Mouse (Mus musculus) kidney, postnatal 10 days (tissue): ENCODE measurements around the gene B4galt1.
A peak's percentile ranks its signal among the peaks of the same experiment; 100 is the strongest.

Source experiments
- DNase-seq: peaks from one replicate; pipeline ENCODE4 v3.0.0; 2021; ENCODE audit warnings: mixed read lengths

Gene B4galt1

DNA sequence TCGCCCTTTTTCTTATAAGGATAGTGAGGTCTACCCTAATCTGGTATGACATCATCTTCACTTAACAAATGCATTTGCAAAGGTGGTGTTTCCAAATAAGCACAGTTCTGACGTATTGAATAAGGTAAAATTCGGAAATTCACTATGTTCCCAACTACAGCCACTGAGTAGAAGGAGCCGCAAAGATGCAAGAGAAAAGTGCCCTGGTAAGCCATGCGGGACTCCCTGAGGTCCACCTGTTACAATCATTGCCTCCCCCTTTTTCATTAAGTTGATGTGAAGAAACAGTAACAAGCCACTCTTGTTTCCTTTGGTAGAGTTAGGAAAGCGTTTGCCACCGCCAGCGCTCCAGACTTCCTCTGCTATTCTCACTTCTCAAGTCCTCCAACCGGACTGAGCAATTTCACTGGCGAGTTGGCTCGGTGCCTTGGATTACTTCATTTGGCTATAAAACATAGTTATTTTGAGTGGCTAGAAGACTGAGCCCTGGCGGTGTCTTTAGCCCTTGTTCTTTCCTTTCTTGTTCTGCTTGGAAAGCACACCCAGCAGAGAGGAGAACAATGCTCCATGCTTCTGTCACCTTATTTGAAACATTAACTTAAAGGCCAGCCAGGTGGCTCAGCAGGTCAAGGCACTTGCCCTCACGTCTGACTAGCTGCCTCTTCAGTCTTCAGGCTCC lies 14.9 kb upstream of the B4galt1 start:
- peak; percentile 89 for DNase-seq

GRCm38 (mm10) chr4:40864361-40864760 lies 10.6 kb upstream of the B4galt1 start:
- no peak for DNase-seq

DNA sequence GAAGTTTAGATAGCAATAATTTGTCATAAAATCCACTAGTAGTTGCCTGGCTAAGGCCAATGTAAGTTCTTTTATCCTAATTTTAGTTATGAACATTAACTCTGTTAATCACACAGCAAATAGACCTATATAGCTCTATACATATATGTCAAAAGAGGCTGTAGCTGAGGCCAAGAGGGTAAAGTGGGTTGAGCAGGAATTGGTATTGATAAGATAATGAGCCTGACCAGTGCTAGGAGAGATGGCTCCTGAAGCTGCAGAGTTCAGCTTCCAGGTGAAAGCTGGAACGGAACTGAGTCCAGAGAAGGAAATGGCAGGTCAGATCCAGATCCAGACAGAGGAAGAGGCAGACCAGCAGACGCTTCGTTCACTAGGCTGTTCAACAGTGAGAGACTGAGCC lies 9.5 kb upstream of the B4galt1 start:
- no peak for DNase-seq

GRCm38 (mm10) chr4:40861131-40861530 lies 7.3 kb upstream of the B4galt1 start:
- DNase-seq: no peak

DNA sequence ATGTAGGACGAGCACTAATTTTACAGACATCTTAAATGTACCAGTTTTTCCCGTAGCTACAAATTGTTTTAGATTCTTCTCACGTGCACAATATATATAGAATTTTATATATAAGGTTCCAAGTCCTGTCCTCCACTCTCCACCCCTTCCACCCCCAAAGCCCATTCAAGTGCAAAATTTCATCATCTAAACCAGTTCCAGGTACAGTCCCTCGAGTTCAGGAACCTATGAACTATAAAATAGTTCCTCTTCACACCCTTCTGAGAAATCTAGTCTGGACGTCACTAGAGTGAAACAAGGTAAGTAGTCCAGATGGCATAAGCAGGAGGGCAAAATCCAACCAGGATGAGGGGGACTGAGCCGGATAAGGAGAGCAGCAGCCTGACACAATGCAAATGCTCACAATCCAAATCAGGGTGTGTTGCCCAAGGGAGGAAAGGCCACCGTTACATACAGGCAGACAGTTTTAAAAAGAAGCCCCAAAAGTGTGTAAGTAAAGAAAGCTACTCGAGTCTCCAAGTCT lies 4.1 kb upstream of the B4galt1 start:
- DNase-seq: no peak

DNA sequence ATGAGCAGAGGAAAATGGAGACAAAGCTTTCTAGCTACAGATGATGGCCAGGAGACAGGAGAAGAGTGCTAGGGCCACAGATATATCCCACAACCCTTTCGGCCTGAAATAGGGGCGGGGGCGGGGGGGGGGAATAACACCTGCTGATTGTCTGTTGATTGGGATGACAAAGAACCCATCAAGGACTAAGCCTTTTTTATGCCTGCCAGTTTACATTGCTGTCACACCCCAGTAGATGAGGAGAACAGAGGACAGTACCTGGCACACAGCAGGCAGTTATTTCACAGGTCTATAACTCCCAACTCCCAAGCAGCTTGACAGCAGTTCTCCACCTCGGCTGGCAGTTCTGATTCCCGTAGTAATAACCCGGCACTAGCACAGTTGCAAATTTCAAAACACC lies 2.8 kb upstream of the B4galt1 start:
- peak; percentile 4 for DNase-seq

DNA sequence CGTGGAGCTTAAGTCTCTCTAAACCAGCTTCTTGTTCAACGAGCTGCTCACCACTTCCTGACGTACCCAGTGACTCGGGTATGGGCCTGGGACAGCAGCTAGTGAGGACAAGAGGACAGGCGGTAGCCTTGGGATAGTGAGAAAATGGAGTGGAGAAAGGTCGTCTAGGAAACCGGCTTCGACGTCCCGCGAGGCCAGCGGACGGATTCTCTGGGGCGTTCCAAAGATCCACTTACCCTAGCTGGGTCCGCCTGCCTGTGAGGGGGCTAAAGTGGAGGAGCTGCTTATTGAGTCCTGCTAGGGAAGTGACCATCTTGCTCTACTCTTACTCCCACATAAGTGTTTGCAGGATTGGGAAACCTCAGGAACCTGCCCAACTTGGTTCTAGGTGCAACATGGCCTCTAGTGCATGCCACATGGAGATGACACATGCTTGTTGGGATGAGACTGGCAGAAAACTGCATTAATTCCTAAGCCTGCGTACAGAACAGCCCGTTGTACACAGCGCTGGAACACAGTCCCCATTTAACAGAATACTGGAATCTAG lies 655 bp upstream of the B4galt1 start:
- peak; percentile 26 for DNase-seq

DNA sequence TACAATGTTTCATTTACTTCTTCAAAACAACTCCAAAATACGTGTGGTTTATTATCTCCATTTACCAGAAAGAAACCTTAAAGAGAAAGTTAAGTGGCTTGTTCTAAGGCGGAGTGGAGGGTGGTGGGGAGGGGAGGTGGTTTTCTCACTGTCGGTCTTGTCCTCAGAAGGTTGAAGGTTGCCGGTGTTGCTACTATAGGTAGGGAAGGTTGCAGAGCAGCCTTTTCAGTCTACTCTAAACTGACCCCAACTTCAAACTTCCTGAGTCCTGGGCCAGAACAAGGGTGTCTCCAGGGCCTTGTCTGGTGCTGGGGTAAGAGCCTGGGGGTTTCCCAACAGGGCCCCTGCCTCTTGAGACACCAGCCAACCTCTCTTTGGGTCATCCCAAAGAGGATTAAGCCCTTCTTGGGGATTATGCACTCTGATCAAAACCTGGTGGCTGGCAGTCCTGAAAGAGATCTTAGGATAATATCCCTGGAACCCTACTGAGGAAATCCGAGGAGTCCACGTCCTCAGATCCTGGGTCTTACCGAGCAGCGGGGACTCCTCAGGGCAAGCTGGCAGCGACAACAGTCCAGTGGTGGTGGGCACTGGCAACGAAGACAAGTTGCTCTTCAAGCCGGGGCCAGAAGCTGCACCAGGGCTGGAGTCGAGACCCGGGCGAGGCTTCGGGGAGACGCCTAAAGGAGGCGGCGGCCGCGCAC lies 792 bp downstream of the B4galt1 start:
- peak; percentile 33 for DNase-seq

DNA sequence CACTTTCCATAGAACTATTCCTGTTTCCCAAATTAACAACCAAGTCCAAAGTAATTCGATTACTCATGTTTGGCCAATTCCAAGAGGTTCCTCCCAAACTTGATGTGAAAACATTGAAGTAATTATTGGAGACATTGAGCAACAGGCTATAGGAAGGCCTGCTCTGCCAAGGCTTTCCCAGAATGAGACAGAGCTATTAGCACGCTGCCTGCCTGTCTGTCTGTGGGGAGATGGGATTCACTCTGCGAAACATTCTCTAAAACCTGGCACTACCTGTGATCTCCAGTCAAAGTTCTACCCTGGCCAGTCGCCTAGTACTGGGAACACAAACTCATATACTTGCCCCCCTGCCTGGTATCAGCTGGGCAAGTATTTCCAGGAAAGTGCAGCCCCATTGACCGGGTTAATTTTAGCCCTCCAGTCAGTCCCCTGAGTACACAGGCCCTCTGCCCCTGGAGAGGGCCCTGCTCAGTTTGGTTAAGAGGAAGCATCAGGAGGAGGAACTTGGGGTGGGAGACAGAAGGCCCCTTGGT lies 1.5 kb downstream of the B4galt1 start:
- peak; percentile 45 for DNase-seq

DNA sequence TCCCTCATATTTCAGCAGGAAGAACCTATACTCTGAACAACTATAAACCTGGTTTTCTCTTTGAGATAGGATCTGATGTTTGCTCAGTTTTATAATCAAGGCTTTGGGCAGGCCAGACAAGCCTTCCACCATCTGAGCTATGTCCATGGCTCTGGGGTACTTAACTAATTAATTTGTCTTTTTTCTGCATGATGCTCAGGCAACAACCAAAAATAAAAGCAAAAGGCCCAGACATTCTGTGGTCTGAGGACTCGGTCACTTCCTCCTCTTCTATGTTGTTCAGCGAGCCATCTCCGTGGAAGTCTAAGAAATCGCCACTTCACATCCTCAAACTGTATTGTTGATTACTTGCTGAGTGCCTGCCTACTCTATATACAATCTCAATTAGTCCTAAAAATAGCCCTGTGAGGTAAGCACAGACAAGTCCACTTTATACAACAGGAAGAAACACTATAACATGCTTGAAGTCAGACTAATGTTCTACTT lies 2.0 kb downstream of the B4galt1 start:
- DNase-seq: no peak

- no peak for DNase-seq
Observed at GRCm38 (mm10) chr4:40851031-40851762, 2.6 kb downstream of the B4galt1 start.

DNA sequence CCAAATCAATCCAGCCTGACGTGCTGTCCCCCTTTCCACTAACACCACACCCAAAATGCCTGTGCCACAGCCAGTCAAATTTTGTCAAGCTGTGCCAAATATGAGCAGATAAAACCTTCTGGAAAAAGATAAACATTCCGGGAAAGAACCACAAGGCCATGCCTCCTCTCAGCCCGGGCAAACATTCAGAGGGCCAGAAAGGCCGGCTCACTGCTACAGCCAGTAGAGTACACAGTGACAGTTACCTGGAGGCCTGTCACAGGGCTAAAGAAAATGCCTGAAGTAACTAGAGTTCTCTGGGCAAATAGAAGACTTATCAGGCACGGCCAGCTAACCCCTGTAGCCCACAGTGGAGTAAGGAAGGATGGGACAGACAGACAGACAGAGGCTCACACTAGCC lies 3.2 kb downstream of the B4galt1 start:
- peak; percentile 20 for DNase-seq

DNA sequence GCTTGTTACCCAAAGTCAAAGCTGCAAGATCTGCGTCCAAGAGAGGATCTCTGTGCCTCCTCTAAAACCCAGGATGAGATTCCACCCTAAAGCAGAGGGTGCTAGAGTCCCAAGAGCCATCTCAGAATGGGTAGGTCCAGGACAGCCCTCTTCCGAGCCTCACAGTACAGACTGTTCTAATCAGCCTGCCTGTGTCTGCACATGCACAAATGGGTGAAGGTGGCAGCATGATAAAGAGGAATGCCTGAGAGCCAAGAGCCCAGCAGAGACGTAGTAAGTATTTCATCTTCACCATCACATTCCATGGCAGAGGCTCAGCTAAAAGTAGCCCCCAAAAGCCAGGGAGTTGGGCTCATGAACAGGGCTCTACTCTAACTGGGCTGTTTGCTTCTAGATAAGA lies 4.3 kb downstream of the B4galt1 start:
- DNase-seq: peak; percentile 3

DNA sequence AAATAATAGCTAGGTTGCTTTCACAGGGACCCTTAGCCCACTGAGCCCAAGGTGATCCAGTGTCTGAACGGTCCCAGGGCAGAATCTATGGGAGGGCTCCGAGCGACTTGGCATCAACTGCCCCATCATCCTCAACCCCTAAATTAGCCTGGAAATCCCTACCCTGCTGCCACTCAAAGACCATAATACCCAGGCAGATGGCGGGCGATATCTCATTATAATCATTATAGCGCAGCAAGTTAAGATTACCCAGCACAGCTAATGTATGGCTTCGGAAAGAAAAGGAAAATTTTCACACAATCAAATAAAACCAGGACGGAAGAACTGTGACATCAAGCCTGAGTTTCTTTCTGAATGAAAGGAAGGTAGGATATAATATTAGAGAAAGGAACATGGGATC lies 5.6 kb downstream of the B4galt1 start:
- peak; percentile 3 for DNase-seq

DNA sequence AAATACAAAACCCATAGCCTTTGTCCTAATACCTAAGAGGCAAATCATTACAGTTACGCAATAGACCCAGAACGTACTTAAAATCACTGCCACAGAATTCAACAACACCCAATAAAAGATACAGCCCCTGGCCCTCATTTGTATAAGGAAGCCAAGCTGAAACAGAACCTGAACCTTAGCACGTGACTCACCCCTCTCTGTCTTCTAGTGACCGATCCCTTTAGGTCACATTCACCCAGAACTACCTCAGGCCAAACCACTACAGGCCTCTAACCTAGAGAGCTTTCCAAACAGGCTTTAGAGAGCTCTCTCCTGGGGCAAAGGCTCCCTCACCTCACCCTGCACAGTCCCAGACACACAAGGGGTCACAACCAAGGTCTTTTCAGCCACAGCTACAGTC lies 6.6 kb downstream of the B4galt1 start:
- peak; percentile 19 for DNase-seq

DNA sequence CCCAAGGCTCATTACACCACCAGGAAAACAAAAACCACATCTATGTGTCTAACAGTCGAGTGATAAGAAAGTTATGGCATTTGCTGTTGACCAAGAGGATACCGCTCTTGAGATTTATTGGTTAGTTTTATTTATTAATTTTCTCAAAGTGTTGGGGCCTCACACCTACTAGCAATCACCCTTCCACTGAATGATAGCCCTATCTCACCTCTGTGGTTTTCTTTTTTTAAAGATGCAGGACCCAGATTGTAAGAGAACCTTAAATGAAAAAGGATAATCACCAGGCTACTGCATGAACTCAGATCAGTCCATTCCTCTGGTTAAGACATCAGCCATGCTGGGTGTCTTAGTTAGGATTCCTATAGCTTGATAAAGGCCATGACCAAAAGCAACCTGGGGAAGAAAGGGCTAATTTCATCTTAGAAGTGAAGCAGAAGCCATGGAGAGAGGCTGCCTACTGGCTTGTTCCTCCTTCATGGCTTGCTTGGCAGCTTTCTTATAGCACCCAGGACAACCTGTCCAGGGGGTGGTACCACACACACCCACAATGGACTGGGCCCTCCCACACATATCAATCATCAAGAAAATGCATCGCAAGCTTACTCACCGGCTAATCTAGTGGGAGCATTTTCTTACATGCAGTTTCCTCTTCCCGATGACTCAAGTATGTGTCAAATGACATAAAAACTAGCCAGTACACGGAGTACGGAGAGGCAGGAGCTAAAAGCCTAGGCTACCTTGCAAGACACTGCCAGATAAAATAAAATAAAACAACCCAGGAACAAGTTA lies 7.5 kb downstream of the B4galt1 start:
- peak; percentile 18 for DNase-seq

DNA sequence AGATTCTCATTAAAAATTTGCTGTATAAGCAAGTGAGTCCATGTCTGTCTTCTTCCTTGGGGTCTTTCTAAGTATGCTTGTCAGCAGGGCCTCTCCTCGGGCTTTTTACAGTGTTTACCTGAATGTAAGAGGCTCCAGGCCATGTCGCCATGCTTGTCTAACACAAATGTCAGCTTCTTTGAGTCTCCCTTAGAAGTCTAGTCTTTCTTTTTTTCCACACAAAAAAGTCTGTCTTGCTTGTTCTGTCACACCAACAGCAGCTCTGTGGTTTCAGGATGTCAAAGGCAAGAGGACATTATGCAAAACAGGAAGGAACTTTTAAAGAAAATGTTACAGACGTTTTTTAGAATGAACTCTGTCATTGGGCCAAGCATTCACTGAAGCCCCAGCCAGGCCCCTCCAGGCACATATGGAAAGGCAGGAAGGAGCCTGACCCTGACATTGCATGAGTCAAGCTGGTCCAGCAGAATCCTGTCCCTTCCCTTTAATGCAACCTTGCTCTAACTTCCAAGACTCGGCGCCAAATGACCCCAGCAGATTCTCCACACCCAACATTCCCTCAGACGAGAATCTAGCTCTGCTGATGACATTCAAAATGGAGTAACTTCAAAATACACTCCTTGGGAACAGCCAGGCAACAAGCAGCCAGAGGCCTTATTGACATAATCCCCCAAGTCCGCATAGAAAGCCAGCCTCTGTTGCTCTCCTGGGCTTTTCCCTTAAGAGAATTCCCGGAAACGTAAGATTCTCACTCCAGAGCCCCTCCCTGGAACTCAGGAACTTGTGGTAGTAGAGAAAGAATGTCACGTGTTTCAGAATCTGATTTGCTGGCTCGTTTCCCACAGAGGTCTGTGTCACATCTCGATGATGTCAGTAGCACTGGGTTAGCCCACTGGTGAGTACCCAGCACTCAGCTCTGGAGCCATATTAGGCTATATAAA lies 8.7 kb downstream of the B4galt1 start:
- DNase-seq: peak; percentile 74

DNA sequence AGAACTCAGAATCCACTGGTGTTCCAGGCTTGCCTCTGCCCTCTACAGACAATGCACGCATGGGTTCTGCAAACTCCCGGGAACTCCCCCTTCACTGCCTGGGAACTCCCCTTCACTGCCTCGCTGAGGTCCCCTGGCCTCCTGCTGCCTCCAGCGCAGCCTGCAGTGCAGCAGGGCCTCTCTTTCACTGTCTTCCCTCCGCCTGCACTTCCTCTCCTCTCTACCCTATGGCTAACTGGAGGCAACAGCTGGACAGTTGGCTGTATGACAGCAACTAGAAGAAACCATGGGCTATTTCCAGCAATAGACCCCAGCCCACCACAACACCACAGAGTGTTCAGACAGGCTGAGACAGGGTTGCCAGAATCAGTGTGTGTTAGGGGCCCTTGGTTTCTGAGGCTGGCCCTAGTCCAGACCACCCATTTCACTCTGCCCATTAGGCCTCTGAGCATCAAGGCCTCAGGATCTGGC lies 9.5 kb downstream of the B4galt1 start:
- DNase-seq: peak; percentile 86

DNA sequence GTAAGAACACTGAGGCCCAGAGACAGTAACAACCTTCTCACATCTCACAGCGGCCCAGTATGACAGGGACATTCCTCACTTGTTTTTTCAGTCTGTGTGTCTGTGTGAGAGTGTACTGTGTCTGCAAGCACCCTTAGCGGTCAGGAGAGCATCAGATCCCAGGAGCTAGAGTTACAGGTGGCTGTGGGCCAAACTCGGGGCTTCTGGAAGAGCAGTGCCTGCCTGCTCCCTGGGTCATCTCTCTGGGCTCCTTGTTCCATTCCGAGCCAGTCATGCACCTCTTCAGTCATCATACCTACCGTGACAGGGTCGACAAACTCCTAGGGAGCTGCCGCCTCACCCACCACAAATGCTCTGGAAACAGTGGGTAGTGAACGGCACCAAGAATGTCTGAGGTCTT lies 10.1 kb downstream of the B4galt1 start:
- DNase-seq: peak; percentile 48

DNA sequence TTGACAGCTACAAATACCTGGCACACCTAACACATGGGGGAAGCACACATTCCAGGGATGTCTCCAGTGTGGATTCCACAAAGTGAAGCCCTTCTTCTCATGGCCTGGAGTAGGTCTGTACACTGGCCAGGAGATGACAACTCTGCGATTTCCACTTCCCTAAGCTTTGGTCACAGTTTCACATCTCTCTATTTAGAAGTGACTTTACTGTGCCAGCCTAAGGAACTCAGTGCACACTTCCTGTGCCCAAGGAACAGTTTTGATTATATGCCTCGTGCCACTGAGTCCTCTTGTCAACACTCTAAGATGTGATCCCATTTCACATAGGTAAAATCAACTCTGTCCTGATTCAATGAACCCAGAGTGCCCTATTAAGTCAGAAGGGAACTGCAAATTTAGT lies 13.4 kb downstream of the B4galt1 start:
- no peak for DNase-seq

GRCm38 (mm10) chr4:40839251-40839650 lies 14.6 kb downstream of the B4galt1 start:
- DNase-seq: peak; percentile 22
